Mouse (Mus musculus) cerebellum, postnatal 36 days (tissue): ENCODE data around the gene Cblc.
"Not testable (repeated sequence)": the region's sequence is repeated elsewhere in the genome, so short reads cannot be mapped to it uniquely, and the experiment has no call there.

Experiments used
- DNase-seq, 2 experiments: peaks; one replicate each; pipeline ENCODE4 v3.0.0; 2021 to 2022; ENCODE audit warnings: mixed read lengths in 2 of 2

Cblc gene

GRCm38 (mm10) chr7:19818440-19818839 is 21.8 kb upstream of the Cblc start:
- DNase-seq, result no peak

DNA sequence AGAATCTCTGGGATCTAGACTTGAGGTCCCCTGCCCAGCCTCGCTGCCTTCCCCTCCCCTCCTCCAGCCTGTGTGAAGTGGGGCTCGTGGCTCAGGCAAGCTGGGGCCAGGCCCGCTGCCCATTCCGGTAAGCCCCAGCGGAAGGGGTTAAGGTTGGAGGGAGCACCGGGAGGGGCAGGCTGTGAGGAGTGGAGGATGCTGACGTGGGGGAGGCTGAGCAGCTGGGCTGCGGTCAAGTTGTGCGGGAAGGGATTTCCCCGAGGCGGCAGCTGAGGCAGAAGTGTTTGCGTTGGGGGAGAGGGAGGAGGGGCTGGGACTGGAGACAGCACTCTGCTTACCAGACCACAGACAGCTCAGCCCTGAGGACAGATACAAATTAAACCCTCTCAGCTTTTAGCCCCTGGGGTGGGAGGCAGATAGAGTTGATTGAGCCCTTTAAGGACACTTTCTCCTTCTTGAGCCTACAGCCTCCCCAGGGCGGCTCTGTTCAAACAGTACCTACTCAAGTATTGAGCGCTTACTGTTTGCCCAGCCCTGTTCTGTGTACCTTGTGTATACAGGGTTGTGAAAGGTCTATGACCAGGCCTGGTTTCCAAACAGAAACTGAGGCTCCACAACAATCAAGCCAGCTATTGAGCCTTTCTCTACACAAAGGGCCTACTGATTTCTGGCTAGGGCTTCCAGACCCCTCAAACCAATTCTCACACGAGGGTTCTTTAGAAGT is 20.9 kb upstream of the Cblc start:
- no peak for DNase-seq

GRCm38 (mm10) chr7:19816224-19816771 is 19.7 kb upstream of the Cblc start:
- peak; percentile 13 to 42 for DNase-seq

DNA sequence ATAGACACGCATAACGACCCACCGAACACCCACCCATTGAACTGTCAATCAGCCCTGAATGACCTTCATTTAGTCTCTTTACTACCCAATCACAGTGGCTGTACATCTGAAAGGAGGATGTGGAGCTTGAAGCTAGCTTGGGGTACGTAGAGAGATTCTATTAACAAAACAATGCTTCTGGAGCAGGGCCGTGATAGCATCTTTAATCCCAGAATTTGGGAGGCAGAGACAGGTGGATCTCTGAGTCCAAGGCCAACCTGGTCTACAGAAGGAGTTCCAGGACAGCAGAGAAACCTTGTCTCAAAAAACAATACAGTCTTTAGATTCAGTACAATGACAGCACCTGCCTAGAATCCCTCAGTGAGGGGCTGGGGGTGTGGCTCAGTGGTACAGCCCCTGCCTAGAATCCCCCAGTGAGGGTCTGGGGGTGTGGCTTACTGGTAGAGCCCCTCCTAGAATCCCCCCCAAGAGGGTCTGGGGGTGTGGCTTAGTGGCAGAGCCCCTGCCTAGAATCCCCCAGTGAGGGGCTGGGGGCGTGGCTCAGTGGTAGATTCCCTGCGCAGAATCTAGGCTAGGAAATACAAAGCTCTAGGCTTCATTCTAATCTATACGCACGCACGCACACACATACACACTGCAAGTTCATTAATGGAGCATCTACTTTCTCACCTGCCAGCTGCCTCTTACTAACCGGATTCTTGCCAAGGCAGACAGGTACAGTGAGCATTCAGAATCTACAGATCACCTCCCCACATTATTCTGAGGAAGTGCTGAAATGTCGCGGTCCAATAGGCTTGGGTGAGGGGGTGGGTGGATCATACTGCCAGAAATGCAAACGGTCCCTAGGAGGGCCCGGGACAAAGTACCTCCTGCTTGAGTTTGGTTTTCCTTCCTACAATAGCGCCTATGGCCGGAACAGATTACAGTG is 19.0 kb upstream of the Cblc start:
- DNase-seq, result no peak

DNA sequence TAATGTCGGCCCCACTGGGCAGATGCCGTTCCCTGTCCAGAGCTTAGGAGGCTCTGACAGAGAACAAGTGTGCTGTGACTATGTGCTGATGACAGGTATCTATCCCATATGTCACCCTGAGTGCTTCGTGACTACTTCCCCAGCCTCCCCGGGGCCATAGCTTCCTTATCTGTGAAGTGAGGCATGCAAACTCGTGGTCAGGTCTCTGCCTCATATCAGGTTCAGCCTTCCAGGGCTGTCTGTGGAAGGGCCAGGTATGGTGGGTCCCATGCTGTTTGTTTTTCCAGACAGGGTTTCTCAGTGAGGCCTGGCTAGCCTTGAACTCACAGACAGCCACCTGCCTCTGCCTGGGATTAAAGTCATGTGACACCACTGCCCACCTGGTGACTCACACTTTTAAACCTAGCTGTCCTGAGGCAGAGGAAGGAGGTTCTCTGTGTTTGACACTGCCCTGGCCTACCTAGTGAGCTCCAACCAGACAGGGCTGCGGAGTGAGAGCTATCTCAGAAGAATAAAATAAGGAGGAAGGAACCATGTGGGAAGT is 17.0 kb upstream of the Cblc start:
- DNase-seq, result no peak

DNA sequence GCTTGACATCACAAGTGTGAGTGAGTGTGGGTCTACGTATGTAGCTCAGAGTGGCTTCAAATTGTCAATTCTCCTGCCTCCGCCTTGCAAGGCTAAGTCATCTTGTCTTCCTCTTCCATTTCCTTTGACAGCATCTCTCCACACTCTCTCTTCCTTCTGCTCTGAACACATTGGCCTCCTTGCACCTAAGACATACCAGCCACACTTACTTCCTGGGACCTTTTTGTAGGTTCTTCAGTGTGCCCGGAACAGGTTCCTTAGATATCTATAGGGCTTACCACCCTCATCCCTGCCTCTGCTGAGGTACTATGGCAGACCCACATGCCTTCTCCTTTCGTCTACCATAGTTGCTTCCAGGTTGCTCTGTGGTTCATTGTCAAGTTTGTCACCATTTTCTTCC is 16.6 kb upstream of the Cblc start:
- no peak for DNase-seq

DNA sequence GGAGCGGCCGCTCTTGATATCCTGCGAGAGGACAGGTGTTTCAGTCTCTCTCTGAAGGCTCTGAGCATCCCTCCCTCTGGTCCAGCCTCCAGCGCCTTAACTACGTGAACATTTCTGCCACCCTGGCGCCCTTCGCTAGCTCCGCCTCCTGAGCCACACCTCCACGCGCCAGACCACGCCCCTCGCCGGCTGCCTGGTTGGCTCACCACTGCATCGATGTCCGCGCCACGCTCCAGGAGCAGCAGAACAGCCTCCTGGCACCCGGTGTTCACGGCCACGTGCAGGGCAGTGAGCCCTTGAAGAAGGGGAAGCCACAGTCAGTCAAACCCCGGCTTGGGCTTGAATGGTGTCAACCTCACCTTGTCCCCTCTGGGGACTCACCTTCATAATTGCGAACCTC is 14.5 kb upstream of the Cblc start:
- peak in 1 of 2 experiments; percentile 30 for DNase-seq

DNA sequence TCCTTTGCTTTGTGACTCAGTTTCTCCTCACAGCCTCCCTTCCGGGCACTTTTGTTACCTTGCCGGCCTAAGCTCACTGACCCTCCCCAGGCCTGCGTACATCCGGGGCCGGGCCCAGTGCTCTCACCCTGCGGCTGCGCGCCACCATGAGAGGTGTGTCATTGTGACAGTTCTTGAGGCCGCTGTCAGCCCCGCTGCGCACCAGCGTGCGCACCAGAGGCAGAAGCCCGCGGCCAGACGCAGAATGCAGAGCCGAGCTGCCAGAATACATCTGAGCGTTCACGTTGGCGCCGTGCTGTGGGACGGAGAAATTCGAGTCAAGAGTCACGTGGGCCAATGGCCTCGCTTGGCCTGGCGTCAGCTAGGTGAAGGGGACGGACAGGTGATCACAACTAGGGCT is 12.8 kb upstream of the Cblc start:
- no peak for DNase-seq

- no peak for DNase-seq
These were observed 9.9 kb upstream of the Cblc start for GRCm38 (mm10) chr7:19806356-19806969.

- peak; percentile 58 to 66 for DNase-seq
These were observed 6.4 kb upstream of the Cblc start for GRCm38 (mm10) chr7:19802995-19803394.

DNA sequence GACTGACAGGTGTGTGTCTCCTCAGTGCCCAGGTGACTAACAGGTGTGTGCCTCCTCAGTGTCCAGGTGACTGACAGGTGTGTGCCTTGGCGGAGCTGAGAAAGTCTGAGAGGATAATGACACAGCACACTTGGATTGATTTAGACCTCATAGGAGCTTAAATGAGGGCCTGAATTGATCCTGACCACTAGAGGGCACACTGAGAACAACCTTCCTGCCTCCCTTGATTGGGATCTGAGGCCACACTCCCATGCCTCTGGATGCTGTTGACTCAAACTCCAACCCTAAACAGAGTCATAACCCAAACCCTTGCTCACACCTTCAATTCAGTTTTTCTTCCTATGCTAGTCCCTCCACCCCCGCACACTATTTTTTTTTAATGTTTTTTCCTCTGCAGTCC is 4.2 kb upstream of the Cblc start:
- DNase-seq, result peak in 1 of 2 experiments; percentile 17

- DNase-seq, result no peak
These were observed 355 bp downstream of the Cblc start for GRCm38 (mm10) chr7:19796254-19796653.

- DNase-seq, result no peak
These were observed 1.4 kb downstream of the Cblc start for GRCm38 (mm10) chr7:19795236-19795635.

DNA sequence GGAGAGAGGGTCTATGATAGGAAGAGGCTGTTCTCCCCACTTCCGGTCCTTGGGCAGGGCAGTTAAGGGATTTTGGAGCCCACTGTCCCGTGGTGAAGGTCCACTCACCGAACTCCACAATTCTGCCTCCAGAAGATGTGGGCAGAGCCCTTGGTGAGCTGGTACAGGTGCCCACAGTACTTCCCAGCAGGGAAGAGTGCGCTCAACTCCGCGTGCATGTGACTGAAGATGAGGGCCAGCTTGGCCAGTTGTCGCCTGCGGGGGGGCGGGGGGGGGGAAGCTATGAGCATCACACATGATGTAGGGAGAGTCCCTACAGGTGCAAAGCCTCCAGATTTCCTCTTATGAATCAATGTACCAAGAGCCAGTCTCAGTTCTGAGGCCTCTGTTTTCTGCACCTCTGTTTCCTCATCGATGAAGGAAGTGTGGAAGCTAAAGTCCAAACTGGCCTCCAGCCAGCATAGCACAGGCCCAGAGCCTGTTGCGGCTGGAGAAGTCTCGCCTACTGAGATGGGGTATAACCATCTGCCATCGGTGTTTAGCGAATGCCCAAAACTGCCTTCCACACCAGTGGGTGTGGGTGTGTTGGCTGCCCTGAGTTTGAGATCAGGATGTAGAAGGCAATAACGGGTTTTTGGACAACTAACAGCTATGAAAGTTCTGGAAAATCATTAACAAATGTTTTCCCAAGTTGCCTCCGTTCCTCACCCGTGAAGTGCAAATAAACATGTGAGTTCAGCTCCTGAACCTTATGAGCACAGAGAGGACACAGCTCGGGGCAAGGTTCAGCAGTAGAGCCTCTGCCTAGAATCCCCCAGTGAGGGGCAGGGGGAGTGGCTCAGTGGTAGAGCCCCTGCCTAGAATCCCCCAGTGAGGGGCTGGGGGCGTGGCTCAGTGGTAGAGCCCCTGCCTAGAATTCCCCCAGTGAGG is 3.6 kb downstream of the Cblc start:
- no peak for DNase-seq

DNA sequence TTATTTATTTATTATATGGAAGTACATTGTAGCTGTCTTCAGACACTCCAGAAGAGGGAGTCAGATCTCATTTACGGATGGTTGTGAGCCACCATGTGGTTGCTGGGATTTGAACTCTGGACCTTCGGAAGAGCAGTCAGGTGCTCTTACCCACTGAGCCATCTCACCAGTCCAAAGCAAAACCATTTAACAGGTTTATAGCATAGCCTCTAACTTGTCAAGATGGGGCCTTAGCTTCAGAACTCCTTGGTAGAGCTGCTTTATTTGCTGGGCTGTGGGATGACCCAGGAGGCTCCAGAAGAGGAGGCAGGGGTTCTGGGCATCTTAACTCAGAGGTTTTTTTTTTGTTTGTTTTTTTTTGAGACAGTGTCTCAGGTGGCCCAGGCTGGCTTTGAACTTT is 5.1 kb downstream of the Cblc start:
- DNase-seq, result not testable (repeated sequence)

DNA sequence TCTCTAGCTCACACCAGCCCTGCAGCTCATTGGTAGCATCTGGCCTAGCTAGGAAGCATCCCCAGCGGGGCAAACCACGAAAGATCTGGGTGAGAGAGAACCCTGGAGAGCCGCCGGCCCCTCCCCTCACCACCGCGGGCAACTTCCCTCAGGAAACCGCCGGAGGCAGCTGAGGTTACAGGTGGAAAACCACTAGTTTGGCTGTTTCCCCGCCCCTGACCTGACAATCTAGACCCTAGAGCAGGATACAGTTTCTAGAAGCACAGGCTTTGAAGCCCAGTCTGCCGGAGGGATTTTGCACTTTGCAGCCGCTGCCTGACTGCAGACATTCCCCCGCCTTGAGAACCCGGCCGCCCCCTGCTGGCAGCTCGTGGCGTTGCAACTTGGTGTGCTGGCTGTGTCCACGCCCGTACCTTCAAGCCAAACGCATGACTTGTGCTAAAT is 6.7 kb downstream of the Cblc start:
- DNase-seq, result peak; percentile 84 to 87

DNA sequence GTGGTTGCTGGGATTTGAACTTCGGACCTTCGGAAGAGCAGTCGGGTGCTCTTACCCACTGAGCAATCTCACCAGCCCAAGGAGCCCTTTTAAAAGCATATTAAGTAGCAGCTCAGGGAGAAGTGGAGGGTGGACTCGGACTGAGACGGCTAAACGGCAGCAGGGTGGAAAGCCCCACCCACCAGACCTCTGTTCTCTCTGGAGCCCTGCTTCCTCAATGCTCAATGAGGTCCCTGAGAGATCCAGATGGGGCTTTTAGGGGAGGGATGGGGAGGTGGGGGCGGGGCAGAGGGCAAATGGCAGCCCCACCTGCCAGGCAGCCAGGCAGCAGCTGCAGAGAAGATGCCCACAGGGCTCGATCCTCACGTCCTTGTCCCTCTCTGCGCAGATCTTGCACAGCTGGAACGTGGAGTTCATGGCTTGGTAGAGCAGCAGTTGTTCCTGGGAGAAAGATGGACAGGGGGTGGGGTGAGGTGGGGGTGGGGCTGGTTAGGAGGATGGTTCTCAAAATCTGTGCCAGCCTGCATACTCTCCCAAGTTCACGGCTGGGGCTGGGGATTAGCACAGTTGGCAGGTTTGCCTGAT is 10.6 kb downstream of the Cblc start:
- DNase-seq, result no peak

- DNase-seq, result no peak
These were observed 11.7 kb downstream of the Cblc start for GRCm38 (mm10) chr7:19784764-19785535.

DNA sequence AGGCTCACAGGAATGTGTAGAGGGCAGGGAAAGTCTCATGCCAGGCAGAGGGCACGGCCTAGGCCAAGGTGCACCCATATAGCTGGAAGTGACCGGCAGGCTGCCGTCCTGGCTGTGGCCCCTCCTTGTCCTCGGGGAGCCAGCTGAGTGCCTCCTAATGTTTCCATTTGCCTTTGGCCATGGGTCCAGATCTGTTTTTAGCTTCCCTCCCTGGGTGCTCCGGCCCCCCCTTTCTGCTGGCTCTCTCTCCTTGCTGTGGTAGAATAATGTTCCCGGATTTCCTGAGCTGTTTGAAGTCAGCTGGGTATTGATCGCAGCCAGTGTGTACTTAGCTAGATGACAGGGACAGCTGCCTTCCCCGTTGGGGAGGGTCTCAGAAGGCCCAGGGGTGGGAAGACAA is 13.0 kb downstream of the Cblc start:
- no peak for DNase-seq

- DNase-seq, result no peak
These were observed 14.0 kb downstream of the Cblc start for GRCm38 (mm10) chr7:19782645-19783044.

DNA sequence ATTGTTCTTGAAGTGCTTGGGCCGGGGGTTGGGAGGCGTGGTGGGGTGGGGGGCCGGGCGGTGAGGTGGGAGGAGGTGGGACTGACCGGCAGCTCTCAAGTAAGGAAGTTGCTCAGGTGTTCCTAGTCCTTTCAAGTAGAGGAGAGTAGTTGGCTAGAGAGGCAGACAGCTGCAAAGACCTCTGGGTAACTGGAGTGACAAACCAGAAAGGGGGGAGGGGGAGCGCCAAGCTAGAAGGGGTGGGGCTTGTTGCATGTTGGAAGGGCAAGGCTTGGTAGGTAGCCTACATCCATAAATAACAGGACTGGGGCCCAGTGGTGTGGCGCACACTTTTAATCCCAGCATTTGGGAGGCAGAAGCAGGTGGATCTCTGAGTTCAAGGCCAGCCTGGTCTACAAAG is 14.9 kb downstream of the Cblc start:
- no peak for DNase-seq
